Mouse (Mus musculus): ENCODE data around the gene Plxdc1.

Gene Plxdc1

DNA sequence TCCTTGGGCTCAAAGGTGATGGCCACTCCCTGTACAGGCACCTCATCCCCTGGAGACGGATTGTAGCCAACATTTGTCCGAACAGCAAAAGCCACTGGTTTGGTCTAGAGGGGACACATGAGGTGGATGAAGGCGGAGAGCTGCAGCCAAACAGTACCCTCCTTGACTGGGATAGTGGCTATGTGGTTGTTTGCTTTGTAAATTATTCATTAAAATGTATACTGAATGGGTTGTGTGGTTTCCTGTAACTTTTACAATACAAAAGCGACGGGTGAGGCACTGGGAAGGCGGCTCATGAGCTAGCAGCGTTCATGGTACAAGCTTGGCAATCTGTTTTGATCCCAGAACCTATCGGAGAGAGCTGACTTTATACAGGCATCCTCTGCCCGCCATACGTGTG, 26.6 kb upstream of the Plxdc1 start:
- no peak for DNase-seq

DNA sequence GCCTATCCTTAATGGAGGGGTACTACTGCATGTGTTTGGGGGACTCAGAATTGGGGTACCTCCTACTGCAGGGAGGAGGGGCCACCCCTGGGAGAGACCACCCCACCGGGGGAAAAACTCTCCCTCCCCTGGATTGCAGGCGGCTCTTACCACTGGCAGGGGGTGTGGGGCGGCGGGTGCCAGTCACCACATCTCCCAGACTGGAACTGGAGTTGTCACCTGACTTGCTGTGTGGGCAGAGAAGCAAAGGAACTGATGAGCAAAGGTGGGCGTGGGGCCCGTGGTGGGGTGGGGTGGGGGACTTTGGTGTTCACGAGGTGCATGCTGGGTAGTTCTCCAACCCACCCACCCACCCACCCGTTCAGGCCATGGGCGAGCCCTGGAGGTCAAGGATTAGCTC, 25.5 kb upstream of the Plxdc1 start:
- no peak for DNase-seq

DNA sequence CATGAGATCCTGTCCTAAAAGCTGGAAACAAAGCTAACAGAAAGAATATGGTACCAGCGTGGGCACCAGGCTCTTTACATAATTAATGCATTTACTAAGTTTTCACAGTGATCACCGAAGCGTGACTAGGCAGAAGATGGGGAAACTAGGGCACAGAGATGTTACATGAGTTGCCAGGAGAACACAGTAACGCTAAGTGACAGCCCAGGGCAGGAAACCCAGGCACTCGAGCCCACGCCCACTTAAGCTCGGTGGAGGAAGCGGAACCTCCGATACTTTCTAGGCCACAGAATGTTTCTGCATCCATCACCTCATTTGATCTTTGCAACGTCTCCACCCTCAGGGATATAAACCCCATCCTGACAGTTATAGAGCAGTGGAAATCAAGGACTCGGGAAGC, 21.8 kb upstream of the Plxdc1 start:
- DNase-seq: no peak

GRCm38 (mm10) chr11:98005686-98006085, 19.4 kb upstream of the Plxdc1 start:
- no peak for DNase-seq

DNA sequence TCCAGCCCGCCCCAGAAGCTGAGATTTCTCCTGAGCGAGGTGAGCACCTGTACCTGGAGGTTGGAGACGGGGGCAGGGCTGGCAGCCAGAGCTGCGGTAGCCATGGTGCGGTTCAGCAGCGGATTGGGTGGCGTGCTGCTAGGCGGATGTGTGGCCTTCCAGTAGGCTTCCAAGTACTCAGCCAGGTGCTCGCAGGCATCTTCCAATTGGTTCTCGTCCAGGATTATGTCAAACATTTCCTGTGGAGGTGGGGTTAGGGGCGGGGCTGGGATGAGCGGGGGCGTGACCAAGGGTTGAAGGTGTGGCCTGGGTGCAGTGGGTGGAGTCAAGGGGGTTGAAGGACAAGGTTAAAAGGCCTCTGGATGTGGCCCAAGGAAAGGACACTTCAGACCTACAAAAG, 18.8 kb upstream of the Plxdc1 start:
- DNase-seq: no peak

DNA sequence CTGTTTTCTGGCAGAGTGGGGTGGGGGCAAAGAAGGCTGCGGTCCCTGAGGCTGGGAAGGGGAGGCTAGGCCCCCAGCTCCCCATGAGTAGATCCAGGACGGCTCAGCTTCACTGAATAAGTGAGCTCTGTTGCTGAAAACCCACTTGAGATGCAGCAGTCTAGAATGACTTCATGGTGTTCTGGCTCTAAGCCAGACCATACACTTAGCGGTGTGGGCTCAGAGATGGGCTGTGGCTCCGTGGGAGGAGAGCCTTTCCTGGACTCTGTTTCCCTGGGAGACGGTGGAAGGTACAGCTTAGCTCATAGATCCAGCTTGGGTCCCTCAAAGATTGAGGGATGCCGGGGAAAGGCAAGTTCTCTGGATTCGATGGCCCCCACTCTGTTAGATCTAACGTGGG, 17.9 kb upstream of the Plxdc1 start:
- no peak for DNase-seq

DNA sequence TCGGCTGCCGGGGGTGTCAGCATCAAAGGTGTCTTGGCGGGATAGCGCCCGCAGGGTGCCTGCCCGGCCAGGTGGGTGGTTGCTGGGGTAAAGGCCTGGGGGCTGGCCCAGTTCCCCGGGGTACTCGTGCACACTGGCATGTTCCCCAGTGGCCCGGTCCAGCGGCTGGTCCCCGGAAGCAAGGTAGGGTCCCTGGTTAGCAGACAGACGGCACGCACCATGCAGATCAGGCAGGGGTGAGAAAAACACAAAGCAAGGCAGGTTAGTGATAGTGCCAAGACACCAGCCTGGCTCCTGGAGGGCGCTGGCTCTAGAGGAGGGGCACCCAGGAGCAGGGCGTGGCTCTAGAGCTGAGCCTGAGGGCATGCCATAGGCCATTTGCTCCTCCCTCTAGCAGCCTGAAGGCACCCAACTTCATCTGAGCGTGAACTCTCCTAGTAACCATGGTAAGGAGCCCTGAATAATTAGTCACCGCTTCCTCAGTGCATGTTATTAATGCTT, 17.0 kb upstream of the Plxdc1 start:
- DNase-seq: no peak

- DNase-seq: peak in 1 of 2 experiments; percentile 75
Measured at GRCm38 (mm10) chr11:98002627-98003026, 16.4 kb upstream of the Plxdc1 start.

- DNase-seq: no peak
Measured at GRCm38 (mm10) chr11:98001986-98002385, 15.7 kb upstream of the Plxdc1 start.

- no peak for DNase-seq
Measured at GRCm38 (mm10) chr11:98001351-98001824, 15.1 kb upstream of the Plxdc1 start.

- no peak for DNase-seq
Measured at GRCm38 (mm10) chr11:98000378-98001140, 14.3 kb upstream of the Plxdc1 start.

DNA sequence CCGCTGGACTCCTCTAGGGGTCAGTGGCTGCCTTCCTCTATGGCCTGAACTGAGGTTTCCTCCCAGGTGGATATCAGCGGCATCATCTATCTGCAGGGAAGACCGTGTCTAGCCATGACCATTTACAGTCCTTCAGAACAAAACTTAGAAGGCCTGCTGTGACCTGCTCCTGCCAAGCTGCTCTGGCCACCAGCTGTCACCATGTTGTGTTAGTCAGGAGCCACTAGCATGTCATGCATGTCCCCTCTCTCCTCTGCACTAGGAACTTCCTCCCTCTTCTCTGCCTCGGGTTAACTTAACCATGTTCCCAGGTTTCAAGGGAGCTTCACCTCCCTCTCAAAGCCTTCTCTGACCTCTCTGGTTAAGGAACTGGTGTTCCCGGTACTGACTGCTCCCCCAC, 13.5 kb upstream of the Plxdc1 start:
- no peak for DNase-seq

- no peak for DNase-seq
Measured at GRCm38 (mm10) chr11:97998898-97999608, 12.8 kb upstream of the Plxdc1 start.

DNA sequence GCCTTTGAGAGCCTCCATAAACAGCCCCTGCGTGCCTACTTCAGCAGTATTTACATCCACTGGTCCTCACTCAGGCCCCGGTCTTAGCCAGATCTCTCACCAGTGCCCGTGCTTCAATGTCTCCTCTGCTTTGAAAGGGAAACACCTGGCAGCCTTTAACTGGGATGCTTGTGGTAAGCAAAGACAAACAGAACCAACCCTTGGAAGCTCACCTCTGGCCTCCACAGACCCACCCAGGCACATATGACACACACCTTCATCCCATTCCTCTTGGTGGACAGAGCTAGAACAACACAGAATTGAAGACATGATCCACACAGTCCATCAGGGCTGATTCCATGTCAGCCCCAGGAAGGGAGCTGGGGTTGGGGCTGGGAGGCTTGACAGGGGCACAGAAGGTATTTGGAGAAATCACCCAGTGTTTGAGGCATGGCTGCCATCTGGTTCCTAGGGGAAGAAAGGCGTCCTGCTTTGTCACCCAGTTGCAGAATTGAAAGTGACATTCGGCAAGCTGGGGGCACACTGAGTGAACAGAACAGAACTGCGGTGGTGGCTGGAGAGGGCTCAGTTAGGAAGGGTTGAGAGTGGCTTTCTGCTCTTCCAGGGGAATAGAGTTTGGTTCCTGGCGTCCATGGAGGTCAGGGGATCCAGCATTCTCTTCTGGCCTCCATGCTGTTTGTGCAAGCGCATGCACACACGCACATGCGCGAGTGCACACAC, 12.0 kb upstream of the Plxdc1 start:
- no peak for DNase-seq

DNA sequence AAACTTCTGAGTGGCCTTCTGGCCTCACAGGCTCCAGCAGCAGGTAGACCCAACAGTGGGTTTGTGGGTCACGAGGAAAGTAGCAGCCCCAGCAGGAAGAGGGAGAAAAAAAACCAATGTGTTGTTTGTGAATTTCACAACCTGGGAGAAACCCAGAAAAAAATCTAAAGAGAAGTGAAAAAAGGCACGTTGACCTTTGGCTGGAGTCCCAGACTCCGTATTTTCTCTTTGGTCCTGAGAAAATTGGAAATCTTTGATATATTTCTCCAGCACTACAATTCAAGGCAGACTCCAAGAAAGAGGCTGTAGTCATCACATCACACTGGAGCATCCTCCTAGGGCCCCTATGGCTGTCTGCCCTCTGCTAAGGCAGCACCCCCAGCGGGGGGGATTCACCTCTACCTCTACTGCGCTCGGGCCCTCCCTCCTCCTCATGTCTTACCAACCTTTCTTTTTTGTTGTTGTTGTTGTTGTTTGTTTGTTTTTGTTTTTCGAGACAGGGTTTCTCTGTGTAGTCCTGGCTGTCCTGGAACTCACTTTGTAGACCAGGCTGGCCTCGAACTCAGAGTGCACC, 11.2 kb upstream of the Plxdc1 start:
- DNase-seq: no peak

GRCm38 (mm10) chr11:97996691-97997090, 10.4 kb upstream of the Plxdc1 start:
- DNase-seq: no peak

- no peak for DNase-seq
Measured at GRCm38 (mm10) chr11:97995564-97996288, 9.5 kb upstream of the Plxdc1 start, which contains the start of gene Arl5c. Arl5c (minus strand) TSS chr11:97996181.

DNA sequence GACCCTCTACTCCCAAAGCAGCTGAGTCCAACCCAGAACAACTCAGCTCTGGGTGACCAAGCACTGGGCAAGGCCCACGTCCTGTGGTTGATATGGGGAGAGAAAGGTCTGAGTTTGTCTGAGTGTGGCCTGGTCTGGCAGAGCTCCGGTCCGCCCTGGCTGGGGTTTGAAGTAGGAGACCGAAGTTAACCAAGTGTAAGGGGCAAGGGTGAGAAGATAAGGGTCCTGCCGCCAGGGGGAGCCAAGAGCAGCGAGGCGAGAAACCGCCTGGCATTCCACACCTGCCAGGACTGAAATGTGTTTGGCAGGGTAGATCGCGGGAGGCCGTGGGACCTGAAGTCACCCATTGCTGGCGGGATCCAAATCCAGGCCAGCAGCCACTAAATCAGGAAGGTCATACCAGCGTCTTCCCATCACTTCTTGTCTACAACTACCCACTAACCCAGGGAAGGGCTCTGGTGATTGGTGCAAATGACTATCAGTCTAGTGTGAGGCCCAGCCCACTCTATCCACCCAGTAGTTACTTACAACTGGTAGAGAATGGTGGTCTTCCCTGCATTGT, 8.4 kb upstream of the Plxdc1 start:
- peak; percentile 68 to 86 for DNase-seq

DNA sequence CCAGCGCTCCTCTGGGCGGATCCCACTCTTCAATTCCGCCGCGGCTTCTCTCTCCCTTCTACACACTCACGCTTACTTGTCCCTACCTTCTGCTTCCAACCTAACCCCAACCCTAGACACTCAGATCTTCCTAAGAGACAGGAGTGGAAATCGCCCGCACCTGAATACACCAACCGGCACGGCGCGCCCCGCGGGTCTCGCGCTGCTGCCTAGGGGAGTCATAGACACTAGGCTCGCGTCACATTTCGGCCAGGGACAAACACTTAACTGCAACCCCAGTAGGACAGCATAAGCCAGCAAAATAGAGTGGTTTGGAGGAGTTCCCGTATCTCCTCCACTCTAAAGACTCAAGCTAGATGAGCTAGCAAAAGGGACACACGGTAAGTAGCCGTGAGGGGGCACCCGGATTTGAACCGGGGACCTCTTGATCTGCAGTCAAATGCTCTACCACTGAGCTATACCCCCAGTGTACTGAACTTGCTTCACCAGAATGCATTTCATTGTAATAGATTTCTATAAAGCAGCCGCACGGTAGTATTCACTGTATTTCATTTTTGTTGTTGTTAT, 2.4 kb upstream of the Plxdc1 start:
- peak; percentile 89 to 94 for DNase-seq

DNA sequence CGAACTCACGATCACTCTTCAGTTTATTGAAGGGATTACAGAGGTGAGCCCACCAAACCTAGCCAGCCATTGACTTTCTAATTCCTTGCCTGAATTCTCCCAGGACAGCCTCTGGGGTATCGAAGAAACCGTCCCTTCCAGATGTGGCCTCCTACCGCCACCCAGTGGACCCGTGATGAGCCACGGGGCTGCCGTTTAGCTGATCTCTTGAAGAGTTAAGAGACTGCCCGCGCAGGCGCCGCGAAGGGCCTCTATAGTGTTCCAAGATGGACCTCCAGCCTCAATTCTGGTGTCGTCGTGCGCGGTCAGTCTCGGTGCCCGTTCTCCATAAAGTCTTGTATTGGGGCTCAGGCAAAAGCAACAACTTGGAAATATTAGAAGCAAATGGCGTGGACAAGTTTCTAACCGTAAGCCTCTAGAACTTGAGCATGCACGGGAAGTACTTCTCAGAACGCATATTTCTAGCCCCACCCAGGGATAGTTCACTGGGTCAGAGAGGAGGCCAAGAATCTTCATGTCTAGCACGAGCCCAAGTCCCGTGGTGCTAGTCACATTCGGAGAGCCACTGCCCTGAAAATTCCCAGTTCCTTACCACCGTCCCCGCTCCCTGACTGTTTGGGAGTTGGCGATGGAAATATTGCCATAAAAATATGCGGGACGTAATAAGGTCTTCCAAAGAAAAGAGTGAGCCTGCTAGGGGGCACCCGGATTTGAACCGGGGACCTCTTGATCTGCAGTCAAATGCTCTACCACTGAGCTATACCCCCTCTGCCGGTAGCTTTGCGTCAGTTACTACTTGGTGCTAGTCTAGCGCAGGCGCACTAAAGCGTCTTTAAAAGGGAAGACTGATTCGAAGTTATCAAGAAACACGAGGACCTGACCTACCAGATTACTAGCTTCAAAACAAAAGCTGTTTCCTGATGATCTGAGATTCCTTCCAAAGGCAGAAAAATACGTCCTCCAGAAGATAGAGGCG, 1.6 kb upstream of the Plxdc1 start:
- DNase-seq: peak; percentile 93 to 98
